Mouse (Mus musculus): ENCODE measurements around the gene Kctd13. TPM values are rescaled to one million over a fixed set of nuclear protein-coding genes. Genes with fewer than 3 reads are reported as not detected.

Kctd13 gene
- 260 and 277 TPM in 2 replicates for polyA plus RNA-seq (2021; fragmentation: Nextera tagmentation)
- long read RNA-seq, experiment 1, transcript Kctd13-202 (2 exons, 378 nt) = minor isoform, 8 of 995 reads
- long read RNA-seq, experiment 1, transcript Kctd13-201 (6 exons, 1,676 nt) = major isoform, 954 of 995 reads
- long read RNA-seq, experiment 1, partial matches to known transcripts = 4 of 995 reads
- long read RNA-seq, experiment 1, other reads (novel, unspliced or antisense) = 29 of 995 reads
- long read RNA-seq, experiment 2, transcript Kctd13-201 (6 exons, 1,676 nt) = major isoform, 271 of 293 reads
- long read RNA-seq, experiment 2, transcript Kctd13-202 (2 exons, 378 nt) = minor isoform, 12 of 293 reads
- long read RNA-seq, experiment 2, partial matches to known transcripts = 6 of 293 reads
- long read RNA-seq, experiment 2, other reads (novel, unspliced or antisense) = 4 of 293 reads

DNA sequence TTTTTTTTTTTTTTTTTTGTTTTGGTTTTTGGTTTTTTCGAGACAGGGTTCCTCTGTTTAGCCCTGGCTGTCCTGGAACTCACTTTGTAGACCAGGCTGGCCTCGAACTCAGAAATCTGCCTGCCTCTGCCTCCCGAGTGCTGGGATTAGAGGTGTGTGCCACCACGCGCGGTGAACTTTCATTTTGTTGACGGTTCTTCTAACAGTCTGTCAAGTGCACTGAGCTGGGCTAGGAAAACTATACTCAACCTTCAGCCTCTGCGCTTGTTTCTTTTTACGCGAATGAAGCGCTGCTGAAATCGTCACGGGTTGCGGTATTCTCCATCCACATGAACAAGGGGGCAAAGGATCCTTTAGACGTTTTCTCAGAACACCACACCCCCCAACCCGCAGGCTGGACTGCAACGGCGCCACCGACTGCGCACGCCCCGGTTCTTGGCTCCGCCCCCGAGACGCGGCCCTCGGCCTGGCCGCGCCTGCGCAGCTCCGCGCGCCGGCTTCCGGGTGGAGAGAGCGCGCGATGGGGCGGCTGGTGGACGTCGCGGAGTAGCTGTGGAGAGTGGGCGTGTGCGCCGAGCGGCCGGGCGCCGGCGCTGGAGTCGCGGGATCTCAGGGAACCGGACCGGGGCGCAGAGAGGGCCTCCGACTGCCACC lies at the start of gene Kctd13:
Gene Kctd13, plus strand, starts transcription at position 496 of the 654 bp plus-strand sequence.

DNA sequence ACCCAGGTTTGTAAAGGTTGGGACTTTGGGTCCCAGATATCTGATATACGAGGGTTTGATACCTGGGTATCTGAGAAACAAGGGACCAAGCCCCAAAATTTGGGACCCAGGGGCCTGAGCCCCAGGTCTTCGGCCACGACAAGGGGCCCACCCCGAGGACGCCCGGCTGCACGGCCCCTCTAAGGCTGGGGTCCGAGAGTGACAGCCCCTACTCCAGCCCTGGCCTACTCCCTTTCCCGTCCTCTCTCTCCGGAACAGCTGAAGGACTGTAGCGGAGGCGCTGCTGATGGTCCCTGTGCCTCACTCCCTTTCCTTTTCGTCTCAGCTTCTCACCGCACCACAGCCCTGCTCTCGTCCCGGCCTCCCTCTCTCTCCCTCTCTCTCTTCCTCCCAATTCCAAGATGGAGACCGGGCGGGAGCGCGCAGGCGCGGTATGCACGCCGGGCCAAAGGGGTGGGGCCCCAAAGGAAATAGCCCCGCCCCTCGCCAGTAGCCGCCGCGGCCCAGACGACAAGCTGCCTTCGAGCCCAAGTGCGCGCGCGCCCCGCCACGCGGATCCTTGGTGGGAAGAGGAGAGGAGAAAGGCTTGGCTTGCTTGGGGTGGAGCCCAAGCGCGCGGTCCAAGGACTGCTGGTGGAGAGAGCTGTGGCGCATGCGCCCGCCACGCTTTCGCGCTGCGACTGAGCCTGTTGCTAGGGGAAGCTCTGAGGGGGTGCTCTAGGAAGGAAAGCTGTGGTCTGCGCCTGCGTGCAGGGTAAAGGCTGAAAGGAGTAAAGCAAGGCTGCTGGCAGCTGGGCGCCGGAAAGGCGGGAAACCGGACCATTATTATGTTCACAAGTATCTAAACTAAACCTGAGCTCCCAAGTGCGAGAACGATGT lies 44.2 kb upstream of the Kctd13 start, which contains the start of gene Taok2:
Gene Taok2, minus strand, starts transcription at position 418 of the 879 bp plus-strand sequence.

DNA sequence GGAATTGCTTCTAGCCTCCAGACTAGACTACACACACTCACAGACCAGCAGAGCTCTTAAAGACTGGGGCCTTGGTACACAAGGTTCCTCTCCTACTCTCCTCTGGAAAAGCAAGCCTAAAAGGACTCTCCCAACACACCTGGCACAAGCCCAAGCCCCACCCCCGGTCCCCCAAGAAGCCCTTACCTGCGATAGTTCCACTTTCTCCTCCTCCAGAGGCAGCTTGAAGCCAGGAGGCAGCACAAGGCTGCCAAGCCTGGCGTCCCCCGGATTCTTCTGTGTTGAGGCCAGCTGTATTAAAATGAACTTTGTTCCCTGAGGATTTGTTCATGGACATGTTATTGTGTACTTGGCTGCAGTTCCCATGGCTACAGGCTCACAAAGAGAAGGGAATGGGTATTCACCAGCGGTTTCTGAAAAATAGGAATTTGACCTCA lies 6.0 kb upstream of the Kctd13 start, which contains the start of gene Tmem219:
Gene Tmem219, minus strand, starts transcription at position 294 of the 437 bp plus-strand sequence.

DNA sequence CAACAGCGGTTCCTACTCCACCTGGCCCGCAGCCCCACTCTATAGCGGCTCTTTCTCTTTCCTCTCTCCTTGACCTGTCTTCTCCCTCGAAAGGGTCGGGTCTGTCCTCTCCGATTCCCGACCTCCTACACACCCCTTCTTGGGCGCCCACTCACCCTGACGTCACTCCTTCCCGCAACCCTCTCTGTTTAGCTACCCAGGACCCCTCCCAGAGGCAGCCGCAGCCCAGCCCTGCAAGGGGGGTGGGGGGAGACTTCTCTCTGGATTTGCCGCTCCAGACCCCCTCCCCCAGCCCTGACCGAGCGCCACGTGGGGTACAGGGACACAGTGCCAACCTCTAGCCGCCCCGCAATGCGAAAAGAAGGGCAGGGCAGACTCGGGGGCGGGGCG lies 20.7 kb downstream of the Kctd13 start, which contains the start of gene Asphd1:
Gene Asphd1, minus strand, starts transcription at position 180 of the 390 bp plus-strand sequence.

DNA sequence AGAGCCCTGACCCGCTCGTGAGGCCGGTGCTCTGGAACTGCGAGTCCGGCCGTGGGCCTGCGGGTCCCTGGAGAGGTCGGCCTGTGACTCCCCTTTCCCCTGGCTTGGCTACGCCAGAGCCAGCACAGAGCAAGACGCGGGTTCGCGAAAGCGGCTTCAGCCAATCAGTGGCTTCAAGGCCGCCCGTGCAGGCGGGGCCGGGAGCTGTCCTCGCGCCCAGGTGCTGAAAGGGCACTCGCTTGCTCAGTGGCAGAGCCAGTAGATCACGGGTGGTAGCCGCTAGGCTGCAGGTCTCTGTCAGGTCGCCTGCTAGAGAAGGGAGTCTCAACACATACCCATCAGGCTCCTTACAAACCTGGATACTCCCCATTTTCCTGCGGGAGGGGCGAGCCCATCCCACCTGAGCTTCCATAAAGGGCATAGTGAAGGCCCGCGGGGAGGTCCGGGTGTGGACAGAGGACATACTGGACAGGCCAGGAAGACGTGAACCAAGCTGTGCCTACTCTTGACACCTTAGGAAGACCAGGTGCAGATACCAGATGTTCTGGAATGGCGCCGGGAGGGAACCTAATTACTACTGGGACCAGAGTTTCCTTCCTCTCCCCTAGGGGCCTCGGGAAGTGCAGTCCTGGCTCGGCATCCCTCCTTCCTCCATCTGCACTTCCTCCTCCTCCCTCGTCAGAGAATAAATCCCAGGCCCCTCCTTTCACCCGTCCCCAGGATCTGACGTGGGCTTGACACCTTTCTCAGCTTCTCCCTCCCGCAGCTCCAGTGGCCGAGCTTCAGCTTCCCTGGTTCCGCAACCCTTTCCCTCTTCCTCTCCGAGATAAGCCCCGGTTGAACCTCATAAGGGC lies 21.3 kb downstream of the Kctd13 start, which contains the start of gene Sez6l2:
Gene Sez6l2, plus strand, starts transcription at position 771 of the 854 bp plus-strand sequence.

DNA sequence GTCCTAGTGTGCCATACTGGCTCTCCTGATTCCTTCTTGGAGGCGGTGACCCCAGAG lies 47.0 kb downstream of the Kctd13 start, which contains the start of gene Cdipt:
Gene Cdipt, plus strand, starts transcription at position 22 of the 57 bp plus-strand sequence.

DNA sequence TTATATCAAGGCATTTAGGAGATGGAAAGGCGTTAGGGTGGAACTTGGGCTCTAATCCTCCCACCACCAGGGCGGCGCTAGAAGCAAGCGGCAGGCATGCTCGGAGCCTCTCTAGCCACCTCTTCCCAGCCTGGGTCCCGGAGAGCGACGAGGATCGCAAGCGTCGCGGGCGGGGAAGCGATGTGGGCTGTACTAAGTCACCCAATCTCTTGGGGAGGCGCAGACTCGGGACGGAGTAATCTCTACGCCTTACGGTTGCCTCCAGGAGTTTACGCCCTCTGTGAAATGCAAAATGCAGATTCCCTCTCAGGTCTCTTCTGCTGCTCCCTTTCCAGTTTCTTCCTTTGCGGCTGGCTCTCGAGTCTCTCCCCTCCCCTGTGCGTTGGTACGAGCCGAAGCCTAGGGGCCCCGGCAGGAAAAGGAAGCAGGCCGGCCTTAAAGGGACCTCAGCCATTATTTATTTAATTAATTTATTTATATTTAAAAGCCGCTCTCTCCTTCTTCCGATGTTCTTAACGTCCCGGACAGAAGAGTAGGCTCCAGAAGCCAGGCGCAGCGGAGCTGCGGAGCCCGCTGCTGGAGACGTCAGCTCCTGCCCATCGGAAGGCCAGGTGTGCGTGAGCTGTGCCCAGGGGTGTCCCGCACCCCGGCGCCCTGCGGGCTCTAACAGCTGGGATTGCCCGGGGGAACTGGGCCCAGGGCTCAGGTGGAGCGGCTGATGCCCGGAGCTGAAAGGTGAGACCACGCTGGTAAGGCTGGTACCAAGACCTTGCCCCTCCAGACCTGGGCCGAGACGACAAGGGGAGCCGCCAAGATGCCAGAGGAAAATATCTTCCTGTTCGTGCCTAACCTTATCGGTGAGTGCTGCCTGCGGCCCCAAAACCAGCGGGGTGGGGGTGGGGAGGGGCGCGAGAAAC lies 47.5 kb downstream of the Kctd13 start, which contains the start of gene Cdiptos:
Gene Cdiptos, minus strand, starts transcription at position 149 of the 917 bp plus-strand sequence.

Other genes with a start within 250 kb of the Kctd13 start
- 240 and 251 TPM in 2 replicates for gene Bola2, start 233.5 kb upstream of the Kctd13 start, polyA plus RNA-seq (2021; fragmentation: Nextera tagmentation)
- gene Slx1b, start 233.1 kb upstream of the Kctd13 start, polyA plus RNA-seq (2021; fragmentation: Nextera tagmentation) = 10.0 and 10.4 TPM in 2 replicates
- gene Coro1a, start 221.1 kb upstream of the Kctd13 start, polyA plus RNA-seq (2021; fragmentation: Nextera tagmentation) = 128 and 147 TPM in 2 replicates
- gene Mapk3, start 169.3 kb upstream of the Kctd13 start, polyA plus RNA-seq (2021; fragmentation: Nextera tagmentation) = 34.5 and 44.7 TPM in 2 replicates
- 0.40 and 0.59 TPM in 2 replicates for gene Gdpd3, start 162.5 kb upstream of the Kctd13 start, polyA plus RNA-seq (2021; fragmentation: Nextera tagmentation)
- 119 and 625 TPM in 2 replicates for gene Ypel3, start 151.9 kb upstream of the Kctd13 start, polyA plus RNA-seq (2021; fragmentation: Nextera tagmentation)
- gene Tbx6, start 147.4 kb upstream of the Kctd13 start, polyA plus RNA-seq (2021; fragmentation: Nextera tagmentation) = 0.20 TPM in 1 of 2 replicates, not detected in the other
- gene Ppp4c, start 136.4 kb upstream of the Kctd13 start, polyA plus RNA-seq (2021; fragmentation: Nextera tagmentation) = 53.5 and 61.0 TPM in 2 replicates
- gene Fam57b, start 131.2 kb upstream of the Kctd13 start, polyA plus RNA-seq (2021; fragmentation: Nextera tagmentation) = 5.9 and 8.8 TPM in 2 replicates
- gene 4930451I11Rik, start 97.2 kb upstream of the Kctd13 start, polyA plus RNA-seq (2021; fragmentation: Nextera tagmentation) = 1.2 and 2.7 TPM in 2 replicates
- gene Doc2a, start 81.5 kb upstream of the Kctd13 start, polyA plus RNA-seq (2021; fragmentation: Nextera tagmentation) = 14.1 and 30.1 TPM in 2 replicates
- gene Hirip3, start 66.9 kb upstream of the Kctd13 start, polyA plus RNA-seq (2021; fragmentation: Nextera tagmentation) = 3.4 and 4.3 TPM in 2 replicates
- gene Ino80e, start 66.5 kb upstream of the Kctd13 start, polyA plus RNA-seq (2021; fragmentation: Nextera tagmentation) = 44.1 and 57.6 TPM in 2 replicates
- gene Taok2, start 44.2 kb upstream of the Kctd13 start, polyA plus RNA-seq (2021; fragmentation: Nextera tagmentation) = 9.7 and 10.8 TPM in 2 replicates
- 30.6 and 32.0 TPM in 2 replicates for gene Tmem219, start 6.0 kb upstream of the Kctd13 start, polyA plus RNA-seq (2021; fragmentation: Nextera tagmentation)
- gene Asphd1, start 20.7 kb downstream of the Kctd13 start, polyA plus RNA-seq (2021; fragmentation: Nextera tagmentation) = 11.2 and 13.6 TPM in 2 replicates
- gene Sez6l2, start 21.7 kb downstream of the Kctd13 start, polyA plus RNA-seq (2021; fragmentation: Nextera tagmentation) = 68.2 and 74.7 TPM in 2 replicates
- 223 and 227 TPM in 2 replicates for gene Cdipt, start 47.0 kb downstream of the Kctd13 start, polyA plus RNA-seq (2021; fragmentation: Nextera tagmentation)
- gene Cdiptos, start 47.2 kb downstream of the Kctd13 start, polyA plus RNA-seq (2021; fragmentation: Nextera tagmentation) = 0.32 and 0.79 TPM in 2 replicates
- 3.3 and 3.4 TPM in 2 replicates for gene Mvp, start 85.7 kb downstream of the Kctd13 start, polyA plus RNA-seq (2021; fragmentation: Nextera tagmentation)
- gene Pagr1b, start 87.6 kb downstream of the Kctd13 start, polyA plus RNA-seq (2021; fragmentation: Nextera tagmentation) = 0.64 TPM in 1 of 2 replicates, not detected in the other
- 3.0 and 33.4 TPM in 2 replicates for gene Pagr1a, start 88.5 kb downstream of the Kctd13 start, polyA plus RNA-seq (2021; fragmentation: Nextera tagmentation)
- gene Gm42742, start 92.2 kb downstream of the Kctd13 start, polyA plus RNA-seq (2021; fragmentation: Nextera tagmentation) = 19.0 and 44.2 TPM in 2 replicates
- gene Prrt2, start 92.3 kb downstream of the Kctd13 start, polyA plus RNA-seq (2021; fragmentation: Nextera tagmentation) = 86.8 and 193 TPM in 2 replicates
- 6.6 and 36.1 TPM in 2 replicates for gene Maz, start 98.2 kb downstream of the Kctd13 start, polyA plus RNA-seq (2021; fragmentation: Nextera tagmentation)
- gene Kif22, start 113.6 kb downstream of the Kctd13 start, polyA plus RNA-seq (2021; fragmentation: Nextera tagmentation) = 18.0 and 24.4 TPM in 2 replicates
- gene Zg16, start 158.4 kb downstream of the Kctd13 start, polyA plus RNA-seq (2021; fragmentation: Nextera tagmentation) = not detected in 2 replicates
- gene AI467606, start 162.5 kb downstream of the Kctd13 start, polyA plus RNA-seq (2021; fragmentation: Nextera tagmentation) = 1.2 and 2.1 TPM in 2 replicates
- gene Qprt, start 193.3 kb downstream of the Kctd13 start, polyA plus RNA-seq (2021; fragmentation: Nextera tagmentation) = 0.47 and 0.55 TPM in 2 replicates
- not detected in 2 replicates for gene Spn, start 208.9 kb downstream of the Kctd13 start, polyA plus RNA-seq (2021; fragmentation: Nextera tagmentation)

Measured in left cerebral cortex, adult 6 months (tissue).